14 mouse cellular contexts compared by ENCODE assay signal in genomic region chr13:88805838-88806237, GRCm38 (mm10). TPM values are rescaled to one million over a fixed set of nuclear protein-coding genes. Genes with fewer than 3 reads are reported as not detected.
DNase-seq lines count a peak whose midpoint lies in the region; ATAC-seq and TF ChIP-seq lines count a peak whose summit lies in the region.
"Had no signal": no experiment of that assay in that cellular context is flagged by ENCODE, and none has a peak within 500 bp of the region (broad histone marks: within the 10 kb centered on the region; RNA-seq: fewer than 3 reads in every experiment).

No protein-coding gene starts in this region.

- H3K9me3 ChIP-seq in kidney, embryonic 16.5 days (ENCODE audit: low read length): no peaks in the 10 kb centered on the region
- no peaks in the 10 kb centered on the region for H3K9me3 ChIP-seq in intestine, postnatal 0 days (ENCODE audit: control insufficient read depth)
- H3K9me3 ChIP-seq in intestine, embryonic 16.5 days (ENCODE audit: control insufficient read depth, low read length): no peaks in the 10 kb centered on the region
- H3K9me3 ChIP-seq: embryonic facial prominence, embryonic 12.5 days; liver, embryonic 15.5 days had no signal

- no peaks in the 10 kb centered on the region for H3K27me3 ChIP-seq in kidney, embryonic 16.5 days (ENCODE audit: insufficient read depth, low read length)
- H3K27me3 ChIP-seq in intestine, postnatal 0 days (replicated peaks; ENCODE audit: control insufficient read depth, insufficient read depth, low read length): no peaks in the 10 kb centered on the region
- no peaks in the 10 kb centered on the region for H3K27me3 ChIP-seq in intestine, embryonic 16.5 days (replicated peaks; ENCODE audit: control insufficient read depth, insufficient read depth, low read length)
- H3K27me3 ChIP-seq: embryonic facial prominence, embryonic 12.5 days; liver, embryonic 15.5 days had no signal

- H3K4me1 ChIP-seq in kidney, embryonic 16.5 days (ENCODE audit: insufficient read depth, low read length): no peaks in the 10 kb centered on the region
- no peaks in the 10 kb centered on the region for H3K4me1 ChIP-seq in intestine, postnatal 0 days (replicated peaks; ENCODE audit: control insufficient read depth, insufficient read depth, low read length)
- no peaks in the 10 kb centered on the region for H3K4me1 ChIP-seq in intestine, embryonic 16.5 days (ENCODE audit: control insufficient read depth, insufficient read depth, low read length)
- H3K4me1 ChIP-seq: liver, embryonic 15.5 days had no signal

- H3K9ac ChIP-seq in kidney, embryonic 16.5 days (replicated peaks; ENCODE audit: low read length): no peak overlapping the region
- H3K9ac ChIP-seq in intestine, postnatal 0 days (ENCODE audit: low read depth, low read length): no peak overlapping the region
- H3K9ac ChIP-seq in intestine, embryonic 16.5 days (ENCODE audit: low read depth, low read length): no peak overlapping the region
- H3K9ac ChIP-seq: embryonic facial prominence, embryonic 12.5 days; liver, embryonic 15.5 days had no signal

- WGBS in kidney, embryonic 16.5 days: 35% methylated on average over 1 of the region's 1 CpGs
- 36% methylated on average over 1 of the region's 1 CpGs for WGBS in intestine, postnatal 0 days
- 29% methylated on average over 1 of the region's 1 CpGs for WGBS in intestine, embryonic 16.5 days

- TF ChIP-seq CTCF in intestine, postnatal 0 days (IDR thresholded peaks at IDR 0.05; ENCODE audit: low read depth): no peak

- no peaks in the 10 kb centered on the region for H3K36me3 ChIP-seq in kidney, embryonic 16.5 days (ENCODE audit: insufficient read depth, low read length)
- H3K36me3 ChIP-seq in intestine, postnatal 0 days (ENCODE audit: control insufficient read depth, insufficient read depth): no peaks in the 10 kb centered on the region
- no peaks in the 10 kb centered on the region for H3K36me3 ChIP-seq in intestine, embryonic 16.5 days (ENCODE audit: control insufficient read depth, insufficient read depth, low read length)
- H3K36me3 ChIP-seq: embryonic facial prominence, embryonic 12.5 days; liver, embryonic 15.5 days had no signal

- no peak overlapping the region for H3K4me2 ChIP-seq in kidney, embryonic 16.5 days (replicated peaks; ENCODE audit: low read depth, low read length)
- H3K4me2 ChIP-seq in intestine, postnatal 0 days (replicated peaks; ENCODE audit: low read depth): no peak overlapping the region
- no peak overlapping the region for H3K4me2 ChIP-seq in intestine, embryonic 16.5 days (ENCODE audit: low read depth, low read length)
- H3K4me2 ChIP-seq: embryonic facial prominence, embryonic 12.5 days; liver, embryonic 15.5 days; midbrain, embryonic 11.5 days had no signal

- ATAC-seq in kidney, embryonic 16.5 days (ENCODE audit: low FRiP score, low TSS enrichment): no peak
- peak; percentile 73 for ATAC-seq in CD4-positive, CD25-positive, alpha-beta regulatory T cell, adult 4 months
- no peak for ATAC-seq in intestine, postnatal 0 days
- ATAC-seq in intestine, embryonic 16.5 days: no peak
- ATAC-seq: hindbrain, postnatal 0 days had no signal

- H3K27ac ChIP-seq in kidney, embryonic 16.5 days (ENCODE audit: low read length): peak overlapping the region; percentile 43; the same call in 1 of the 2 replicates
- no peak overlapping the region for H3K27ac ChIP-seq in intestine, postnatal 0 days (ENCODE audit: low read depth, low read length)
- no peak overlapping the region for H3K27ac ChIP-seq in intestine, embryonic 16.5 days (ENCODE audit: low read length)
- H3K27ac ChIP-seq: embryonic facial prominence, embryonic 12.5 days; hindbrain, postnatal 0 days; liver, embryonic 15.5 days had no signal

- DNase-seq in kidney, adult 18-20 months: no peak
- peak; percentile 60 for DNase-seq in 3134 (ENCODE audit: extremely low read depth, insufficient read length, low spot score)
- DNase-seq in induced T-regulatory cell, adult 2 months (ENCODE audit: low read depth): peak; percentile 1
- no peak for DNase-seq in layer of hippocampus, adult 8-10 months (ENCODE audit: low spot score in 2 of 2)
- DNase-seq: adrenal gland, postnatal 10 days; cerebellum, adult 9-11 months had no signal

- H3K4me3 ChIP-seq in kidney, embryonic 16.5 days (ENCODE audit: low read length): no peak overlapping the region
- H3K4me3 ChIP-seq in intestine, postnatal 0 days (ENCODE audit: low read depth, low read length): no peak overlapping the region
- no peak overlapping the region for H3K4me3 ChIP-seq in intestine, embryonic 16.5 days (ENCODE audit: low read length)
- H3K4me3 ChIP-seq: embryonic facial prominence, embryonic 12.5 days; liver, embryonic 15.5 days had no signal

RNA-seq across cellular contexts. Expression of gene Edil3, which starts 15.4 kb away (rescaled TPM):
- polyA plus RNA-seq in kidney, embryonic 16.5 days (2015; fragmentation: Nextera tagmentation; extraction: Ambion mirVana): 5.6 and 6.1 TPM in 2 replicates
- under 1 TPM in 1 of 2 experiments, not detected in 1; 0.43 TPM for polyA plus RNA-seq in CD4-positive, CD25-positive, alpha-beta regulatory T cell, adult 4 months (2017; shearing (Covaris generic))
- total RNA-seq in layer of hippocampus, adult 8-10 months (2022): 10 to 100 TPM; 73.3 to 84.5 (median 75.7) TPM
- polyA plus RNA-seq in intestine, postnatal 0 days (2015; fragmentation: Nextera tagmentation; extraction: Ambion mirVana): 3.0 and 3.4 TPM in 2 replicates
- polyA plus RNA-seq in intestine, embryonic 16.5 days (2015; fragmentation: Nextera tagmentation; extraction: Ambion mirVana): 5.7 and 6.2 TPM in 2 replicates

Comparison
In these comparisons a context has a peak if more than half of its experiments do, and no peak if none do; other contexts are left out.
1. DNase-seq: peak in 3134 (single experiment) and induced T-regulatory cell, adult 2 months (single experiment); none in kidney, adult 18-20 months (single experiment) and layer of hippocampus, adult 8-10 months (0 of 2).